Mouse (Mus musculus): ENCODE measurements around the gene Mthfsl. TPM values are rescaled to one million over a fixed set of nuclear protein-coding genes. Genes with fewer than 3 reads are reported as not detected.

The Mthfsl gene
- total and polyA plus RNA-seq, 2 experiments = 28.3 to 42.3 TPM

Other genes with a start within 250 kb of the Mthfsl start
- 21.0 and 21.3 TPM in 2 replicates for gene Syncrip, start 237.7 kb downstream of the Mthfsl start, total RNA-seq (2014; rRNA removed)
- 2.1 and 2.3 TPM in 2 replicates for gene Syncrip, start 237.7 kb downstream of the Mthfsl start, polyA plus RNA-seq (2012; rRNA removed)
- gene Zfp949, start 172.3 kb downstream of the Mthfsl start, total RNA-seq (2014; rRNA removed) = 7.7 and 9.0 TPM in 2 replicates
- 1.7 and 2.4 TPM in 2 replicates for gene Zfp949, start 172.3 kb downstream of the Mthfsl start, polyA plus RNA-seq (2012; rRNA removed)
- gene Trim43a, start 139.4 kb downstream of the Mthfsl start, total RNA-seq (2014; rRNA removed) = 0.09 TPM in 1 of 2 replicates, not detected in the other
- not detected in 2 replicates for gene Trim43a, start 139.4 kb downstream of the Mthfsl start, polyA plus RNA-seq (2012; rRNA removed)
- 0.74 and 1.5 TPM in 2 replicates for gene Bcl2a1d, start 11.6 kb upstream of the Mthfsl start, total RNA-seq (2014; rRNA removed)
- 0.17 and 0.92 TPM in 2 replicates for gene Bcl2a1d, start 11.6 kb upstream of the Mthfsl start, polyA plus RNA-seq (2012; rRNA removed)
- not detected in 2 replicates for gene Trim43c, start 118.9 kb upstream of the Mthfsl start, total RNA-seq (2014; rRNA removed)
- not detected in 2 replicates for gene Trim43c, start 118.9 kb upstream of the Mthfsl start, polyA plus RNA-seq (2012; rRNA removed)
- 1.1 and 2.1 TPM in 2 replicates for gene Bcl2a1a, start 236.6 kb upstream of the Mthfsl start, total RNA-seq (2014; rRNA removed)
- 0.16 TPM in 1 of 2 replicates, not detected in the other for gene Bcl2a1a, start 236.6 kb upstream of the Mthfsl start, polyA plus RNA-seq (2012; rRNA removed)